Mouse (Mus musculus): ENCODE measurements around the gene Fgd1. TPM values are rescaled to one million over a fixed set of nuclear protein-coding genes. Genes with fewer than 3 reads are reported as not detected.

The Fgd1 gene
- total RNA-seq (2014; fragmentation: Nextera tagmentation) (0.77 and 2.9 TPM in 2 replicates), total RNA-seq (2017) (0.23 and 2.8 TPM in 2 replicates)

DNA sequence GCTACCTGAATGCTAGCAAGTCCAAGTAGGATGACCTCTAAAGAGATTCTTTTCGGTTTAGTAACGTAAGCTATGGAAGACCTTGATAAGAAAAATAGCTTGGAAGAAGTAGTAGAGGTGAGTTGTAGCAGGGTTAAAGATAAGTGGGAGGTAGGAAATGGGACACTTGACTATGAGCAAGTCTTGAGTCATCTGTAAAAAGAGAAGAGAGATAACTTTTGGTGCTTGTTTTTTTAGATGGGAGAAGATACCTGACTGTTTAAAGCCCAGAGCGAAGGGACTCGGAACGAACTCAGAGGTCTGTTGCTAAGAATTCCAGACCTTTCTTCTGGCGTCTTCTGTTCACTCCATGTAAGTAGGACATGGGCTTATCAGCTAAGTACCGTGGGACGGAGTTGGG is at the start of gene Fgd1:
Fgd1 (plus strand) TSS at position 301 of the 400 bp plus-strand sequence.
- ATAC-seq (replicated peaks; ENCODE audit: low FRiP score, low TSS enrichment, poor library complexity, severe bottlenecking): no peak

DNA sequence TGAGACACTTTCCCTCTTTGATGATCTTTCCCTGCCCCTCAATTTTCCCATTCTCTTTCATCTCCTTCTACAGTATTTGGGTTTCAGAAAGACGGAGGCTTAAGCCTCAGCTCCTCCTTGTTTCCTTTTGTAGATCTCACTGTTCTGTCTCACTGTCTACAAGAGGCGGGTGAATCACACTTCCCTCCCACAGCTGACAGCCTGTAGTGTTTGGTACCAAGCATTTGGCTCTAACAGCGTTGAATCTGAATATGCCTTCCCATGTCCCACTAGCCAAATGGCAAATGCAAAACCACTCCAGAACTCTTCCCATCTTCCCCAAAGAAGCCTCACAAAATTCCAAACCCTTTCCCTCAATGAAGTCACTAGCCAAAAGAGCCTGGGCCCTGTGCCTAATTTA is 49.2 kb upstream of the Fgd1 start:
- no peak for ATAC-seq (replicated peaks; ENCODE audit: low FRiP score, low TSS enrichment, poor library complexity, severe bottlenecking)

DNA sequence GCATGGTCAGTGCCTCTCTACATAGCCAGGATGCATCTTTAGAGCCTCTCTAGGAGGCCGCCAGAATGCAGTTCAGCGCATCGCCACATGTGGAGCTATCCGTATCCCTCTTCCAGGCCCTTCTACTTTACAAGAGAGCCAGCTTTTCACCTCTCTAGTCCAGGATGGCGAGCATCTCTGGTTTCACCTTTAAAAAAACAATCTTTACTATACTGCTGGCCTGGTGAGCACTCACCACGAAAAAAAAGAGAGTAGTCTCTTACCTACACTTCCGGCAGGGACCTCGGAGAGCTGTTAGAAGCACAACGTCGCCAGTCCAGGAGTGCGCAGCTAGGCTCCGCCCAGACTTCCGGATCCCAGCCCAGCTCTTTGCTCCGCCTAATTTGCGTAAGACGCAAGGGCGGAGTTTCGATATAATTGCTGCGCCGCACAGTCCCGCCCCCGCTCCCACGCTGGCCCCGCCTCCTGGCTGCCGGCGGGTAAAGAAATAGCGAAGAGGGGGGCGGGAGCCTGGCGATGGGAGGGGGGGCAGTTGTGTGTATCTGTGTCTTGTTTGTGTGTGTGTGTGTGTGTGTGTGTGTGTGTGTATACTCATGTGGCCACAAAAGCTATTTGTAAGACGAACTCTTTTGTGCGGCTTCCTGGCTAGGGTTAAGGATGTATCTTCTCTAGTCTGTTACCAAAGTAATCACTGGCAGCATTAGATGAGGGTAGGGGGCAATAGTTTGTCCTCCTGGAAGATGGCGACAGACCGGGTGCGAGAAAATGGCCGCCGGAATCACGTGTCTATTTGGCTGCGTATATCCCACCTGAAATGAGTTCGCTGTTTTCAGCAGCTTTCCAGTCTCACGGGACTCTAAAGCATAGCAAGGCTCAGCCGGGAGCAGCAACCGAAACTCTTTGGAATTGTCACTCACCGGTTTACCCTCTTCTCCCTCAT is 28.7 kb upstream of the Fgd1 start, which contains the start of gene Gnl3l:
Gnl3l (minus strand) TSS at position 385 of the 940 bp plus-strand sequence.
- ATAC-seq (replicated peaks; ENCODE audit: low FRiP score, low TSS enrichment, poor library complexity, severe bottlenecking): peak; percentile 99

DNA sequence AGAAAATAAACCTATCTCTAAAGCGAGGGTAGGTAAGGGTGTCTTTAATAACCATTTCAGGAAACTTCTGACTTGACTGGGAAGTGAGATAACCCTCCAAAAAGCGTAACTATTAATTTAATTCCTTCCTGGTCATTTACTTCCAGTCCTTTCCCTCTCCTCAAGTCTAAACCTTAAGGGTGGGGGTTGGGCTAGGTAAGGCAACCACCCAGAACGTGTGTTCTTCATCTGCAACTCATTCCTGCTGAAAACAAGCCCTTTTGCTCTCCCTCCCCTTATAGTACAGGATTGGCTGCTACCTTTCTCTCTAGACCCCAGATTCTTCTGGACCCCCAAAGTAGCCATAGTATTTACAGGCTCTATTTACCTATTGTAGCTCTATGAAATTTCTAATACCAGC is 28.1 kb upstream of the Fgd1 start:
- no peak for ATAC-seq (replicated peaks; ENCODE audit: low FRiP score, low TSS enrichment, poor library complexity, severe bottlenecking)

DNA sequence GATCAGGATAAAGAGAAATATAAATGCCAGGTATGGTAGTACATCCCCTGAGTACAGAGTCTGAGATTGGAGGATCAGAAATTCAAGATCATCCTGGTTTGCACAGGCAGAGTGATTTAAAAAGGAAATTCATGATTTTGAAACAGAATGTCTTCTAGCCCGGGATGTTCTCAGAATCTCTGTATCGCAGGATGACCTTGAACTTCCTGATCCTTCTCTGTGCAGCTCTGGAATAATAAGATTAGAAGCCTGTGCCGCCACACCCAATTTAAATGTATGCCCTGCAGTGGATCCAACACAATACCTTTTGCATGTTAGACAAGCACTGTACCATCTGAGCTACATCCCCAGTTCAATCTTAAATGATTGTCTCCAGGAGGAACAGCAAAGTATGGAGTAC is 27.2 kb upstream of the Fgd1 start:
- no peak for ATAC-seq (replicated peaks; ENCODE audit: low FRiP score, low TSS enrichment, poor library complexity, severe bottlenecking)

DNA sequence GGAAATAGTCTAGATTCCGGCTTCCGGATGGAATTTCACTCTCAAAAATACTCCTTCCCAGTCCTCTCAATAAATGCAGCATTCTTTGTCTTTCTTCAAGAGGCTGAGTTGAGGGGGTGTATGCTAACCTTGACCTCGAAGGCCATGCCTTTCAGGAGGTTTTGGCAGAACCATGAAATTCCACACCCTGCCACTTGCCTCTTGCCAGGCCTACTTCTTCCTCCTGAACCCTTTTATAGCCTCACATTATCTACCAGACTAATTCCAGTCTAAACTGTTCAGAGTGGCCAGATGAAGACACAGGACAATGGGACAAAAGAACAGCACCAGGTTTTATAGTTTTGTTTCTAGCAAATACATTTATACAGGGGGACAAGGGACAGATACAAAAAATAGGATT is 14.6 kb upstream of the Fgd1 start:
- no peak for ATAC-seq (replicated peaks; ENCODE audit: low FRiP score, low TSS enrichment, poor library complexity, severe bottlenecking)

DNA sequence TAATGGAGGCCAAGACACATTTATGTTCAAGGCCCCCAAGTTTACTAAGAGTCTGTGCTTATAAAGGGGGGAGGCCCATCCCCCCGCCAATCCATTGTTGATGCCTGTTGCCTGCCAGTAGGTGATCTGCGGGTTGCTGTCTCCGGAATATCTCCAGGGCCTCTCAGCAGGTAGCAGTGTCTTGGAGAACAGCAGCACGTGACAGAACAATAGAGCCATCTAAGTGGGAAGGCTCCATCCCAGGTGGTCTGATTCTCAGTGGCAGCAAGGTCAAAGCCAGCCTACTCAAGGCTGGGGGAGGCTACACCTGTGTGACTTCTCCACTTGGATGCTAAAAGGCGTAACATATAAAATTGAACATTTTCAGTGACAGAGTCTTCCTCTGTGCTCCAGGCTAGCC is 4.7 kb upstream of the Fgd1 start:
- ATAC-seq (replicated peaks; ENCODE audit: low FRiP score, low TSS enrichment, poor library complexity, severe bottlenecking): no peak

DNA sequence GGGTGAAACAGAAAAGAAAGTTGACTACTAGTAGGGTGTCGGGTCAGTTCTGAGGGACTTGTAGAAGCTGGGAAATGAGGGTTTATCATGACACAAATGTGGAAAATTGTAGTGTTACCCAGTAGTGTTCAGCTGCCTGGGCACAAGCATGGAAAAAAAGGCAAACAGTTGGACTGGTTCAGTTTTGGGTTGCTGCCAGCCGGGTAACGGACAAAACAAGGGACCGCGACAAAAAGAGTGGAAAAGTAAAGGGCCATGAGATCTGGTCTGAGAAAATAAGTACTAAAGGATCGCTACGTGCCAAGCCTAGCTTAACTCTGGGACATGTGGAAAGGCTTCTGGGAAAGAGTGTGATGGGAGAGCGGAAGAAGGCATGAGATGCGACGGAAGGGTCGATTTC is 371 bp downstream of the Fgd1 start:
- ATAC-seq (replicated peaks; ENCODE audit: low FRiP score, low TSS enrichment, poor library complexity, severe bottlenecking): no peak

DNA sequence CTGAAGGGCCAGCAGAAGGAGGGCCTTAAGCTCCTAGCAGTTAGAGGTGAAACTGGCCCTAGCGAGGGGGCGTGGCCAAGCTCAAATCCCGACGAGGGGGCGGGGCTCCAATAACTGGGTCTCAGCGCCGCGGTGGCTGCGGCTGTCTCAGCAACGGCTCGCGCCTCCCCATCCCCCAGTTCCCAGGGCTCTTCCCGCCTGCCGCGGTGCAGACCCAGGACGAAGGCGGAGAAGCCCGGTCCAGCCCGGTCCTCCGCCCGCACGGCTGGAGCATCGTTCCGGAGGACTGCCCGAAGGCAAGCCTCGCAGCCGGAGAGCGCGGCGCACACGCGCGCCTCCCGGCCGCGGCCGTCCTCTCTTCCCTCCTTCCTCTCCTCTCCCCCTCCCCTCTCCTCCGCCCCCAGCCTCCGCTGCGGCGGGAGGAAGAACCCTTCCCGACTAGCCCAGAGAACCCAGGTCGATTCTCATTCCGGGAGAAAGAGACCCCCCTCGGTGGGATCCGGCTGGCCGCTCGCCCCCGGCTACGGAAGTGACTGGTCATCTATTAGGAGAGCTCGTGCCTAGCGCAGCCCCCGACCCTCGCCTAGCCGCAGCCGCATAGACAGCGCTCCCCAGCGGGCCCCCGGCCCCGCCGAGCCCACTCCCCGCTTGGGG is 954 bp downstream of the Fgd1 start:
- peak; percentile 52 for ATAC-seq (replicated peaks; ENCODE audit: low FRiP score, low TSS enrichment, poor library complexity, severe bottlenecking)

DNA sequence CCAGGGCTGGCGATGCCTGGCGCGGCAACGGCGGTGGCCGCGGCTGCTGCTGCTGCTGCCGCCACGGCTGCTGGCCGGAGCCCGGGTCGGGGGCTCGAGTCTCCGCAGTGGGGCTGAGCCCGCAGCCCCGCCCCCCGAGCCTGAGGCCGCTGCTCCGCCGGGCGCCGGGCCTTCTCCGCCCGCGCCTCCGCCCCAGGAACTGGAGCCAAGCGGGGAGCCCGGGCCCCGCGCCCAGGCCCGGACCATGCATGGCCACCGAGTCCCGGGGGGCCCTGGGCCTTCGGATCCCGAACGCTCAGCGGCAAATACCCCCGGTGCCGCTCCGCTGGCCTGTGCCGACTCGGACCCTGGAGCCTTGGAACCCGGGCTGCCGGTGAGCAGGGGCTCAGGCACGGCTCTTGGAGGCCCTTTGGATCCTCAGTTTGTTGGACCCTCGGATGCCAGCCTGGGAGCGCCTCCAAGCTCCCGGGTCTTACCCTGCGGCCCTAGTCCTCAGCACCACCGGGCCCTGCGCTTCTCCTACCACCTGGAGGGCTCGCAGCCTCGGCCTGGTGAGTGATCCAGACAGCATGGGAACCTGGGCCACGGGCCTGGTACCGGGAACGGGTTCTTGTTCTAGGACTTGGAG is 1.6 kb downstream of the Fgd1 start:
- peak; percentile 37; the same call in 1 of the 2 replicates for ATAC-seq (replicated peaks; ENCODE audit: low FRiP score, low TSS enrichment, poor library complexity, severe bottlenecking)

DNA sequence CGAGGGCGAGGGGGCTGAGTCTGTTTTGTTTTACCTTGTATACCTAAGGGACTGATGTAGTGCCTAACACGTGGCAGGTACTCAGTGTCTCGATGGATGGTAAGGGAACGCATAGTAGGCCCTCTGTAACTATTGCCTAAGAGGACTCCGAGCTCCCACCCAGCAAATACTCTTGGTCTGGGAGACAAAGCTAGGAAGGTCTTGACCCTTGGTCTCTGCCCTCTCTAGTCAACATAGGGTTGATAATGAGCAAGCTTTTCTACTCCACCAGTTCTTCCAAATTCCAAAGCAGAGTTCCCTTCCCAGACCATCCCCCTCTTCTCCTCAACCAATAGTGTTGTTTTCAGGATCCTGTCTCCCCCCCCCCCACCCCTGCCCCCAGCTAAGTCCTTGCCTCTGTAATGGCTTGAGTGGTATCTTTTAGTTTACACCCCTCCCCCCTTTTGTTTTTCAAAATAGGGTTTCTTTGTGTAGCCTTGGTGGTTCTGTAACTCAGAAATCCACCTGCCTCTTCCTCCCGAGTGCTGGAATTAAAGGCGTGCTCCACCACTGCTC is 3.8 kb downstream of the Fgd1 start:
- ATAC-seq (replicated peaks; ENCODE audit: low FRiP score, low TSS enrichment, poor library complexity, severe bottlenecking): no peak

DNA sequence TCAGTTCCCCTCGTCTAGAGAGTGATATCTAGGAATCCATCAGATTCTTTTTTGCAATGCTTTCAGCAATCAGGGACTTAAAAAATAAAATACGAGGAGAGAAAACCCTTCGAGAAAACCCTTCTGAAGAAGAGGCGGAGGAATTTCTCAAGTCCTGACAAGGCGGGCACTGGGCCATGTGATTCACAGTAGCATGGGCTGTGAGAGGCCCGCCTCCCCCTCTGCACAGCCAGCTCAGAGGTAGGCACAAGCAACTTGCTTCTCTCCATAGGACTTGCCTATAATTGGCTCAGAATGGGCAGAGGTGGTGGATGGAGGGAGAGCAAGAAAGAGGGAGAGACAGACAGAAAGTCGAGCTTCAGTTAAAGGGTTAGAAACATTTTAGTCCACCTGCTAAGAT is 4.4 kb downstream of the Fgd1 start:
- ATAC-seq (replicated peaks; ENCODE audit: low FRiP score, low TSS enrichment, poor library complexity, severe bottlenecking): no peak

DNA sequence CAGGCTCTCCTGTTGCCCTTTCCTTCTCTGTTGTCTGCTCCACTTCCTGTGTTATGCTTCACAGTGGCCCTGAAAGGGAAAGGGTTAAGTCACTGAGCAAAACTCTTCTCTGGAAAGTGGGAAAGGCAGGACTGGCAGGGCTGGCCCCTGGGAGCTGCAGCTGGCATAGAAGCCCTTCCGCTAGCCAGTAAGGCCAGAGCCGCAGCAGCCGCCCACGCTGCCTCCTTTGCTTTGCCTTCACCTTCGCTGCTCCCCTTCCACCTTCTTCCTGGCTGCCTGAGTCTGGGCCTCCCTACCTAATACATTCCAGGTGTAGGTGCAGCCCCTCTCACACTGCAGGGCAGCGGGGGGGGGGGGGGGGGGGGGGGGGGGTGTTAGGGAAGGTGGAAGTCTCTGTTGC is 8.5 kb downstream of the Fgd1 start:
- ATAC-seq (replicated peaks; ENCODE audit: low FRiP score, low TSS enrichment, poor library complexity, severe bottlenecking): no peak

DNA sequence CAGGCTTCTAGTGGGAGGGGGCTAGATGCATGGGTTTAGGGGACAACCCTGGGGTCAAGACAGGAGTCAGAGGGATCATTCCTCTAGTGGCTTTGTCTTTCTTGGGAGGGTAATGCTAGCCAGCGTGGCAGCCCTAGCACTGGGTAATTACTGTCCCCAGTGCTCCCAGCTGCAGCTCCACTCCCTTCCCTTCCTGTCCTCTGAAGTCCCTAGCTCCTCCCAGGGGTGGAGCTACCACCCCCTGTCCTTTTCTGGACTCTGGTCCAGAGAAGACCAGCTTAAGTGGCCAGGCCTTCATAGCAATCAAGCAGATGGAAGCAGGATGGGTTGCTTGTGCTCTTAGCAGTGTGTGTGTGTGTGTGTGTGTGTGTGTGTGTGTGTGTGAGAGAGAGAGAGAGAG is 9.6 kb downstream of the Fgd1 start:
- ATAC-seq (replicated peaks; ENCODE audit: low FRiP score, low TSS enrichment, poor library complexity, severe bottlenecking): no peak

DNA sequence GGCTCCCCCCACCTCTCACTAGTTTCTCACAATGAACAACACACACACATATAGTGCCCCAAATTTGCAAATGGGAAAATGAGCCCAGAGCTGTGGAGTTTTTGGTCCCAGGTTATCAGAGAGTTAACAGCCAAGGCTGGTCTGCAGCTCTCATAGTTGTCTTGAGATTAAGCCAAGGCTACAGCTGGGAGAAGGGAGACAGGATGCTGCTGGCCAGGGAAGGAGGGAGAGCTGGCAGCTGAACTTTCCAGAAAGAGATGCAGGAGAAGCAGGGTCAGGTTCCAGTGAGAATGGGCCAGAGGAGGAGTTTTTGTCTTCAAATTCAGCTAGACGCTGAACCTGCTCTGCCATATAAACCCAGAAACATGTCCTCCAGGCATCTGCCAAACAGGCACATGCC is 13.4 kb downstream of the Fgd1 start:
- ATAC-seq (replicated peaks; ENCODE audit: low FRiP score, low TSS enrichment, poor library complexity, severe bottlenecking): no peak

DNA sequence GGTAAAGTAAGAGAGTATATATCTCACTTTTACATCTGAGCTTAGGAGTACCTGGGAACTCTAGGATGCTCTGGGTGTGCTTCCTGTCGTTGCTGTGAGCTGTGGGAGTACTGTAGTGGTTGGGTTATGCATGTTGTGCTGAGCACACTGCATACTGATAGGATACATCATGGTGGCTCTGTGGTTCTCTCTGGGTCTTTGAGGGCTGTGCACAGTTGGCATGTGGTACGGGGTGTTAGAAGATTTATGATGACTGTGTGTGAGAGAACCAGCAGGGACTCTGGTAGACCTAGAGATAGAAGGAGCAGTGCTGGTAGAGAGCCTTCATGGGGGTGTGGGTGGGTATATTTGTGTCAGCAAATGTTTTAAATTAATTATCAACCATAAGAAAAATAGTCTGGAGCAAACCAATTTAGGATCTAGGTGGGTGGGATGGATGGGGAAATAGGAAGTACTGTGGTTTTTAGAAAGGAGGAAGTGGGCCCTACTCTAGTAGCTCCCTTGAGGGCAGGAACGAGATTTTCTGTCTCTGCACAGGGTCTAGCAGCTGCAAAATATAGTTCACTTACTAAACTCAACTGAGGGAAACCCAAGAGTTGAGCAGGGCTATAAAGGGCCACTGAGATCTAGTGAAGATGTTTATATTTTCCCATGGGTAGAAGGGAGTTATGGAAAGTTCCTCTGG is 15.8 kb downstream of the Fgd1 start:
- no peak for ATAC-seq (replicated peaks; ENCODE audit: low FRiP score, low TSS enrichment, poor library complexity, severe bottlenecking)

DNA sequence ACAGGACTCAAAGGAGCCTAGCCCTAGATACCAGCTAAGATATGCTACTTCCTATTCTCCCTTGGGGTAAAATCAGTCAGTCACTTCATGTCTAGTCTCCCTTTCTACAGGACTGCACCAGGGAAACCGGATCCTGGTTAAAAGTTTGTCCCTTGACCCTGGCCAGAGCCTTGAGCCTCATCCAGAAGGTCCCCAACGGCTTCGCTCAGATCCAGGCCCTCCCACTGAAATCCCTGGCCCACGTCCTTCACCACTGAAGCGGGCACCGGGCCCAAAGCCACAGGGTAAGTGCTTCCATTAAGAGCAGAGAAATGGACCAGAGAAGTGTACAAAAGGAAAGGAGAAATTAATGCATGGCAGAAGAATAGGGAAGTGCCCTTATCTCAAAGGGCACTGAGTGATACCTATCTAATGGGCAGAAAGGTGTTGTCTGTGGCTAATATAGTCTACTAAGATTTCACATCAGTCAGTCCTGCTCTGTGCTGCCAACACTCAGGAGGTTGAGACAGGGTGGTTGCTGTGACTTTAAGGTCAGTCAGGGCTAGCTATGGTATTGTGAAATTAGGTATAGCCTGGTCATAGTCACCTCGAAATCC is 20.2 kb downstream of the Fgd1 start:
- ATAC-seq (replicated peaks; ENCODE audit: low FRiP score, low TSS enrichment, poor library complexity, severe bottlenecking): no peak

DNA sequence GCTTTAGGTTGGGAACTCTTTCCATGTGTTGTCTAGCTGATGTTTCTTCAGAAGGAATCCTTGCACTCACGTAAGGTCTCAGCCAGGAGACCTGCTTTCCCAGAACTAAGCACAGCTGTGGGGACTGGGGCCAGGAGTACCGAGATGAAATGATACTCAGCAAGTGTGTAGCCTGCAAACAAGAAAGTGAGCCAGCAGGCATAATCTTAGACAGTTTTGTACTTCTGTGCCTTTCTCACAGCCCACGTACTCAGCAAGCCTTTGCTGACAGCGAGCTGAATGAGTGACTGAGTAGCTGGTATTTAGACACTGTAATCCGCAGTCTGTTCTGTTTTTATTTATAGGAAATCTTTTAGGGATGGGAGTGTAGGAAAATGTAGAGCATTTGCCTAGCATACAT is 21.9 kb downstream of the Fgd1 start:
- no peak for ATAC-seq (replicated peaks; ENCODE audit: low FRiP score, low TSS enrichment, poor library complexity, severe bottlenecking)

DNA sequence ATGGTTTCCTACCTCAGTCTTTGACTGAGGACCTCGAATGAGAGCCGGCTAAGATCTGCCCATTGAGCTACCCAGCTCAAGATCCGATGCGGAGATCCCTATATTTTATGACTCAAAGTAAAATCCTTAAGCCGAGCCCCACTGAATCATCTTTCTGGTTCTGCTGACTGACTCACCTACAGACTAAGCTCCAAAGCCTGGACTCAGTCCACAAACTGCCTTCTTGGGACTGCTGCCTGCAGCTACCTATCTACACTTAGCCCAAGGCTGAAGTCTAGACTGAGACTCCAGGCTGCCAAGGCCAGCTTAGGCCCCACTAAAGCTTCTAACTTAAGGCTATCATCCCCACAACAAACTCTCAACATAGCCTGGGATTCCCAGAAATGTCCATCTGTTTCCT is 30.1 kb downstream of the Fgd1 start:
- ATAC-seq (replicated peaks; ENCODE audit: low FRiP score, low TSS enrichment, poor library complexity, severe bottlenecking): no peak
